Mouse (Mus musculus) cerebellum, postnatal 36 days (tissue): ENCODE measurements around the gene Klf6.

Experiments used
- DNase-seq, 2 experiments: peaks; one replicate each; pipeline ENCODE4 v3.0.0; 2021 to 2022; ENCODE audit warnings: mixed read lengths in 2 of 2

The Klf6 gene

GRCm38 (mm10) chr13:5861157-5862002 is at the start of gene Klf6:
Gene Klf6 (plus strand): TSS chr13:5861482.
- peak; percentile 99 for DNase-seq

GRCm38 (mm10) chr13:5813433-5813832 is 47.8 kb upstream of the Klf6 start:
- no peak for DNase-seq

- no peak for DNase-seq
Observed at GRCm38 (mm10) chr13:5817250-5817649, 44.0 kb upstream of the Klf6 start.

- DNase-seq: no peak
Observed at GRCm38 (mm10) chr13:5819173-5819572, 42.1 kb upstream of the Klf6 start.

GRCm38 (mm10) chr13:5822586-5822985 is 38.7 kb upstream of the Klf6 start:
- DNase-seq: no peak

- DNase-seq: no peak
Observed at GRCm38 (mm10) chr13:5823150-5823549, 38.1 kb upstream of the Klf6 start.

- no peak for DNase-seq
Observed at GRCm38 (mm10) chr13:5824189-5824815, 37.0 kb upstream of the Klf6 start.

GRCm38 (mm10) chr13:5826170-5826827 is 35.0 kb upstream of the Klf6 start:
- no peak for DNase-seq

GRCm38 (mm10) chr13:5831976-5832375 is 29.3 kb upstream of the Klf6 start:
- DNase-seq: no peak

- DNase-seq: no peak
Observed at GRCm38 (mm10) chr13:5837174-5837777, 24.0 kb upstream of the Klf6 start.

- DNase-seq: no peak
Observed at GRCm38 (mm10) chr13:5841418-5841817, 19.9 kb upstream of the Klf6 start.

- DNase-seq: no peak
Observed at GRCm38 (mm10) chr13:5842911-5843310, 18.4 kb upstream of the Klf6 start.

- DNase-seq: no peak
Observed at GRCm38 (mm10) chr13:5843829-5844228, 17.5 kb upstream of the Klf6 start.

- DNase-seq: no peak
Observed at GRCm38 (mm10) chr13:5844338-5844737, 16.9 kb upstream of the Klf6 start.

GRCm38 (mm10) chr13:5845161-5845590 is 16.1 kb upstream of the Klf6 start:
- no peak for DNase-seq

GRCm38 (mm10) chr13:5845605-5846004 is 15.7 kb upstream of the Klf6 start:
- no peak for DNase-seq

GRCm38 (mm10) chr13:5846860-5847259 is 14.4 kb upstream of the Klf6 start:
- no peak for DNase-seq

GRCm38 (mm10) chr13:5847736-5848135 is 13.5 kb upstream of the Klf6 start:
- no peak for DNase-seq

- no peak for DNase-seq
Observed at GRCm38 (mm10) chr13:5860651-5861156, 578 bp upstream of the Klf6 start.

GRCm38 (mm10) chr13:5862003-5862625 is 832 bp downstream of the Klf6 start:
- DNase-seq: peak; percentile 47 to 49

GRCm38 (mm10) chr13:5862626-5863407 is 1.5 kb downstream of the Klf6 start:
- DNase-seq: peak in 1 of 2 experiments; percentile 35
